Mouse (Mus musculus) small intestine, adult 2 months (tissue): ENCODE measurements around the gene Tulp4.
"Not testable (repeated sequence)": the region's sequence is repeated elsewhere in the genome, so short reads cannot be mapped to it uniquely, and the experiment has no call there.

Experiments
- CTCF ChIP-seq: fragments of 200-500 bp; IDR thresholded peaks from 2 replicates; pipeline ENCODE4 v1.5.1; 2012; ENCODE audit warnings: low read depth, mild to moderate bottlenecking, control low read depth, inconsistent platforms, low read length, moderate library complexity, mixed read lengths; ENCODE audit not compliant: insufficient replicate concordance, insufficient read length; ENCODE audit errors: extremely low read depth
- POLR2A ChIP-seq: fragments of 200-500 bp; IDR thresholded peaks from 2 replicates; pipeline ENCODE4 v1.6.1; 2012; ENCODE audit warnings: low read depth, mild to moderate bottlenecking, control low read depth, inconsistent platforms, low read length, moderate library complexity

DNA sequence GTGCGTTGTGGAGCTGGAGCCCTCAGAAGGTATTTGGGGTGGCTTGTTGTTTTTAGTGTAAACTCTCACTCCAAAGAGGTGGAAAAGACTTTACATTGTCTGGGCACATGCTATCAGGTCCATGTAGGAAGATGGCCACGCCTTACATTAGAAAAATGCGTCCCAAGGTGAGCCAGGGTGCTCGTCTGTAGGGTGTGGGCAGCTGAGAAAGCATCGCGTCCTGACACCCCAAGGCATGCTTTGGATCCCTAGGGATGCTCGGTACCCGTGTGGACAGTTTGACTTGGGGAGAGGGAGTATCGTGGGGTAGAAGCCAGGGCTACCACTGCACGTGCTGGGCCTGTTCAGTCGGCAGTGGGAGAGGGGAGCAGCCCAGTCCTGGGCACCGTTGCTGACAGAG, 182.8 kb downstream of the Tulp4 start:
- not testable (repeated sequence) for TF ChIP-seq POLR2A, CTCF
